Mouse (Mus musculus): ENCODE results near the gene Ankrd12. TPM values are rescaled to one million over a fixed set of nuclear protein-coding genes. Genes with fewer than 3 reads are reported as not detected.

The Ankrd12 gene
- total and polyA plus RNA-seq, 2 experiments from 2014 or later, result 37.2 to 171 TPM

GRCm38 (mm10) chr17:65929319-65929978 is 147.4 kb downstream of the Ankrd12 start:
- TF ChIP-seq CTCF (IDR thresholded peaks at IDR 0.05; ENCODE audit: low read depth), result no peak
- peaks cover 20% of the 10 kb centered on the region for H3K36me3 ChIP-seq (ENCODE audit: insufficient read depth, low read length)
- H3K4me2 ChIP-seq (ENCODE audit: low read depth, low read length), result no peak overlapping the region
- H3K27me3 ChIP-seq (ENCODE audit: insufficient read depth, low read length), result no peaks in the 10 kb centered on the region
- no peak overlapping the region for H3K4me3 ChIP-seq (ENCODE audit: low read length)
- 91% methylated on average over 22 of the region's 22 CpGs for WGBS
- no peak for ATAC-seq
- H3K4me1 ChIP-seq (ENCODE audit: insufficient read depth, low read length), result 0 out of 2 replicates have a peak, but pooled peaks cover 3% of the 10 kb centered on the region
- H3K27ac ChIP-seq, result no peak overlapping the region
- H3K9me3 ChIP-seq (ENCODE audit: low read length), result no peaks in the 10 kb centered on the region
- DNase-seq (ENCODE audit: low spot score), result no peak
- H3K9ac ChIP-seq (replicated peaks; ENCODE audit: low read length), result no peak overlapping the region

DNA sequence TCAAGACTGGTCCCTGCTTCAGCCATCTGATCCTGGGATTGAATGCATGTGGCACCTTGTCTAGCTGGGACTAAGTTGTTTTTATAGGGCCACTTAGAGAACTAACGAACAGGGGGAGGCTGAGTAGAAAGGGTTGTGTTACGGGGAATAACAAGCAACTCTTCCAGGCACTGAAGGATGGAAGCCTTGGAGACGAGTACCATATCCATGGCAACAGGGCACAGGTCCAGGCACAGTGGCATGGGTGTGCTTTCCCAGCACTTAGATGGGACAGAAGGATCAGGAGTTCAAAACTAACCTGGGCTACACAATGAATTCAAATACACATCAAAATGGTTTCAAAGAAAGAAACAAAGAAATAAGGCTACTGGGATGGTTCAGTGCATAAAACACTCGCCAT is 149.8 kb downstream of the Ankrd12 start:
- no peak for TF ChIP-seq CTCF (IDR thresholded peaks at IDR 0.05; ENCODE audit: low read depth)
- Histone ChIP-seq H3K4me2 (ENCODE audit: low read depth, low read length) (no peak overlapping the region), H3K4me3 (ENCODE audit: low read length) (no peak overlapping the region), H3K36me3 (ENCODE audit: insufficient read depth, low read length) (peaks cover 24% of the 10 kb centered on the region), H3K9me3 (ENCODE audit: low read length) (no peaks in the 10 kb centered on the region), H3K4me1 (ENCODE audit: insufficient read depth, low read length) (0 out of 2 replicates have a peak, but pooled peaks cover 3% of the 10 kb centered on the region), H3K27ac (no peak overlapping the region), H3K9ac (replicated peaks; ENCODE audit: low read length) (no peak overlapping the region), H3K27me3 (ENCODE audit: insufficient read depth, low read length) (no peaks in the 10 kb centered on the region)
- 53% methylated on average over 4 of the region's 4 CpGs for WGBS
- peak; percentile 47; the same call in 1 of the 2 replicates for ATAC-seq
- DNase-seq (ENCODE audit: low spot score), result no peak

GRCm38 (mm10) chr17:65924218-65924617 is 152.7 kb downstream of the Ankrd12 start:
- WGBS, result 69% methylated on average over 5 of the region's 5 CpGs
- peaks cover 31% of the 10 kb centered on the region for H3K36me3 ChIP-seq (ENCODE audit: insufficient read depth, low read length)
- no peaks in the 10 kb centered on the region for H3K27me3 ChIP-seq (ENCODE audit: insufficient read depth, low read length)
- TF ChIP-seq CTCF (IDR thresholded peaks at IDR 0.05; ENCODE audit: low read depth), result no peak
- no peak overlapping the region for H3K4me3 ChIP-seq (ENCODE audit: low read length)
- H3K9ac ChIP-seq (replicated peaks; ENCODE audit: low read length), result no peak overlapping the region
- H3K4me1 ChIP-seq (ENCODE audit: insufficient read depth, low read length), result no peaks in the 10 kb centered on the region
- no peak overlapping the region for H3K27ac ChIP-seq
- no peak for ATAC-seq
- no peak for DNase-seq (ENCODE audit: low spot score)
- no peak overlapping the region for H3K4me2 ChIP-seq (ENCODE audit: low read depth, low read length)
- no peaks in the 10 kb centered on the region for H3K9me3 ChIP-seq (ENCODE audit: low read length)

- WGBS, result 77% methylated on average over 6 of the region's 6 CpGs
- Histone ChIP-seq H3K4me3 (ENCODE audit: low read length) (no peak overlapping the region), H3K9me3 (ENCODE audit: low read length) (no peaks in the 10 kb centered on the region), H3K27ac (no peak overlapping the region), H3K4me1 (ENCODE audit: insufficient read depth, low read length) (no peaks in the 10 kb centered on the region), H3K27me3 (ENCODE audit: insufficient read depth, low read length) (no peaks in the 10 kb centered on the region), H3K36me3 (ENCODE audit: insufficient read depth, low read length) (peaks cover 31% of the 10 kb centered on the region), H3K9ac (replicated peaks; ENCODE audit: low read length) (no peak overlapping the region), H3K4me2 (ENCODE audit: low read depth, low read length) (no peak overlapping the region)
- no peak for ATAC-seq
- no peak for DNase-seq (ENCODE audit: low spot score)
- TF ChIP-seq CTCF (IDR thresholded peaks at IDR 0.05; ENCODE audit: low read depth), result no peak
Observed at GRCm38 (mm10) chr17:65921975-65922374, 154.9 kb downstream of the Ankrd12 start.

- ATAC-seq, result no peak
- H3K9me3 ChIP-seq (ENCODE audit: low read length), result no peaks in the 10 kb centered on the region
- WGBS, result 88% methylated on average over 3 of the region's 3 CpGs
- no peaks in the 10 kb centered on the region for H3K4me1 ChIP-seq (ENCODE audit: insufficient read depth, low read length)
- no peak for DNase-seq (ENCODE audit: low spot score)
- no peak for TF ChIP-seq CTCF (IDR thresholded peaks at IDR 0.05; ENCODE audit: low read depth)
- no peaks in the 10 kb centered on the region for H3K27me3 ChIP-seq (ENCODE audit: insufficient read depth, low read length)
- H3K4me3 ChIP-seq (ENCODE audit: low read length), result no peak overlapping the region
- H3K36me3 ChIP-seq (ENCODE audit: insufficient read depth, low read length), result peaks cover 19% of the 10 kb centered on the region
- no peak overlapping the region for H3K9ac ChIP-seq (replicated peaks; ENCODE audit: low read length)
- no peak overlapping the region for H3K27ac ChIP-seq
- no peak overlapping the region for H3K4me2 ChIP-seq (ENCODE audit: low read depth, low read length)
Observed at GRCm38 (mm10) chr17:65919235-65919634, 157.7 kb downstream of the Ankrd12 start.

GRCm38 (mm10) chr17:65916135-65916668 is 160.7 kb downstream of the Ankrd12 start:
- TF ChIP-seq CTCF (IDR thresholded peaks at IDR 0.05; ENCODE audit: low read depth), result no peak
- peak; percentile 86 for DNase-seq (ENCODE audit: low spot score)
- ATAC-seq, result peak; percentile 96
- 5% methylated on average over 8 of the region's 8 CpGs for WGBS
- Histone ChIP-seq H3K4me1 (ENCODE audit: insufficient read depth, low read length) (no peaks in the 10 kb centered on the region), H3K27me3 (ENCODE audit: insufficient read depth, low read length) (no peaks in the 10 kb centered on the region), H3K9me3 (ENCODE audit: low read length) (no peaks in the 10 kb centered on the region), H3K36me3 (ENCODE audit: insufficient read depth, low read length) (no peaks in the 10 kb centered on the region), H3K4me2 (ENCODE audit: low read depth, low read length) (peak overlapping the region; percentile 14; the same call in 1 of the 2 replicates), H3K4me3 (ENCODE audit: low read length) (no peak overlapping the region), H3K9ac (replicated peaks; ENCODE audit: low read length) (no peak overlapping the region), H3K27ac (peak overlapping the region; percentile 69)

Other genes starting within 250 kb of the Ankrd12 start
- gene Ralbp1, start 191.3 kb downstream of the Ankrd12 start, total RNA-seq (2014; rRNA removed), result 34.0 and 35.9 TPM in 2 replicates
- 51.6 and 54.0 TPM in 2 replicates for gene Ralbp1, start 191.3 kb downstream of the Ankrd12 start, polyA plus RNA-seq (2015; fragmentation: Nextera tagmentation; extraction: Ambion mirVana)
- 39.8 and 45.4 TPM in 2 replicates for gene Twsg1, start 125.9 kb downstream of the Ankrd12 start, total RNA-seq (2014; rRNA removed)
- 45.4 and 45.7 TPM in 2 replicates for gene Twsg1, start 125.9 kb downstream of the Ankrd12 start, polyA plus RNA-seq (2015; fragmentation: Nextera tagmentation; extraction: Ambion mirVana)
- 73.4 and 73.6 TPM in 2 replicates for gene Ndufv2, start 24.5 kb upstream of the Ankrd12 start, total RNA-seq (2014; rRNA removed)
- gene Ndufv2, start 24.5 kb upstream of the Ankrd12 start, polyA plus RNA-seq (2015; fragmentation: Nextera tagmentation; extraction: Ambion mirVana), result 481 and 484 TPM in 2 replicates
- 60.9 and 61.5 TPM in 2 replicates for gene Washc1, start 34.5 kb upstream of the Ankrd12 start, total RNA-seq (2014; rRNA removed)
- 41.4 and 41.9 TPM in 2 replicates for gene Washc1, start 34.5 kb upstream of the Ankrd12 start, polyA plus RNA-seq (2015; fragmentation: Nextera tagmentation; extraction: Ambion mirVana)
- 12.4 and 13.9 TPM in 2 replicates for gene Ddx11, start 46.4 kb upstream of the Ankrd12 start, total RNA-seq (2014; rRNA removed)
- gene Ddx11, start 46.4 kb upstream of the Ankrd12 start, polyA plus RNA-seq (2015; fragmentation: Nextera tagmentation; extraction: Ambion mirVana), result 4.0 and 5.0 TPM in 2 replicates